Mouse (Mus musculus) heart, postnatal 0 days (tissue): ENCODE measurements around the gene Slamf8. TPM values are rescaled to one million over a fixed set of nuclear protein-coding genes. Genes with fewer than 3 reads are reported as not detected.

Source experiments
- ATAC-seq: fragments of 200-750 bp; cut with Nextera tagmentation; 2 replicates; pipeline ENCODE4 v1.8.0; 2017; ENCODE audit warnings: low read depth, moderate number of reproducible peaks, moderate library complexity; ENCODE audit not compliant: insufficient read depth
- DNase-seq: peaks from one replicate; pipeline ENCODE4 v3.0.0-alpha.2; 2016; ENCODE audit warnings: low spot score
- H3K27ac ChIP-seq: fragments of 300-500 bp; sonication (generic); 2 replicates; pipeline ENCODE4 v1.5.1; 2014; ENCODE audit warnings: low read depth, mild to moderate bottlenecking
- H3K27me3 ChIP-seq: fragments of 300-500 bp; sonication (generic); 2 replicates; pipeline ENCODE4 v1.6.1; 2014; ENCODE audit warnings: low read length, mixed read lengths; ENCODE audit not compliant: control insufficient read depth, insufficient read depth
- H3K36me3 ChIP-seq: fragments of 300-500 bp; sonication (generic); replicated peaks from 2 replicates; pipeline ENCODE4 v1.6.1; 2014; ENCODE audit warnings: low read length, mixed read lengths; ENCODE audit not compliant: control insufficient read depth, insufficient read depth
- H3K4me1 ChIP-seq: fragments of 300-500 bp; sonication (generic); 2 replicates; pipeline ENCODE4 v1.6.1; 2014; ENCODE audit warnings: antibody characterized with exemption; ENCODE audit not compliant: control insufficient read depth, insufficient read depth
- H3K4me2 ChIP-seq: fragments of 300-500 bp; sonication (generic); 2 replicates; pipeline ENCODE4 v1.6.1; 2014; ENCODE audit warnings: low read depth, mild to moderate bottlenecking, low read length, moderate library complexity
- H3K4me3 ChIP-seq: fragments of 300-500 bp; sonication (generic); 2 replicates; pipeline ENCODE4 v1.5.1; 2014; ENCODE audit warnings: low read depth, low read length
- H3K9ac ChIP-seq: fragments of 300-500 bp; sonication (generic); replicated peaks from 2 replicates; pipeline ENCODE4 v1.6.1; 2014; ENCODE audit warnings: low read depth, low read length, mixed read lengths
- H3K9me3 ChIP-seq: fragments of 300-500 bp; sonication (generic); replicated peaks from 2 replicates; pipeline ENCODE4 v1.6.1; 2016; ENCODE audit warnings: low read length; ENCODE audit not compliant: control insufficient read depth
- CTCF ChIP-seq: IDR thresholded peaks from 2 replicates; pipeline ENCODE4 v1.5.1; 2016; ENCODE audit warnings: antibody characterized with exemption, control low read depth, low read depth
- EP300 ChIP-seq: IDR thresholded peaks from 2 replicates; pipeline ENCODE4 v1.6.1; 2016; ENCODE audit warnings: antibody characterized with exemption, low read depth
- WGBS: fragments of 180-500 bp; shearing (Covaris S2); extraction: QIAGEN DNeasy Blood & Tissue Kit; methylation state at CpG from one replicate; pipeline ENCODE4 v1.1.7; 2014; 5-methylcytosine and 5-hydroxymethylcytosine counted together
- polyA plus RNA-seq: library from polyadenylated mRNA; unstranded; fragments of >200 nt; fragmentation: Nextera tagmentation; extraction: Ambion mirVana; gene quantifications from 2 replicates; pipeline ENCODE4 v1.2.1, GENCODE M21; 2015
- total RNA-seq: library from RNA; depleted of rRNA; stranded (reverse); fragments of >200 nt; gene quantifications from 2 replicates; pipeline ENCODE4 v1.2.3, GENCODE M21; 2014; ENCODE audit warnings: low replicate concordance

Gene Slamf8
- total and polyA plus RNA-seq, 2 experiments from 2014 or later = not detected

DNA sequence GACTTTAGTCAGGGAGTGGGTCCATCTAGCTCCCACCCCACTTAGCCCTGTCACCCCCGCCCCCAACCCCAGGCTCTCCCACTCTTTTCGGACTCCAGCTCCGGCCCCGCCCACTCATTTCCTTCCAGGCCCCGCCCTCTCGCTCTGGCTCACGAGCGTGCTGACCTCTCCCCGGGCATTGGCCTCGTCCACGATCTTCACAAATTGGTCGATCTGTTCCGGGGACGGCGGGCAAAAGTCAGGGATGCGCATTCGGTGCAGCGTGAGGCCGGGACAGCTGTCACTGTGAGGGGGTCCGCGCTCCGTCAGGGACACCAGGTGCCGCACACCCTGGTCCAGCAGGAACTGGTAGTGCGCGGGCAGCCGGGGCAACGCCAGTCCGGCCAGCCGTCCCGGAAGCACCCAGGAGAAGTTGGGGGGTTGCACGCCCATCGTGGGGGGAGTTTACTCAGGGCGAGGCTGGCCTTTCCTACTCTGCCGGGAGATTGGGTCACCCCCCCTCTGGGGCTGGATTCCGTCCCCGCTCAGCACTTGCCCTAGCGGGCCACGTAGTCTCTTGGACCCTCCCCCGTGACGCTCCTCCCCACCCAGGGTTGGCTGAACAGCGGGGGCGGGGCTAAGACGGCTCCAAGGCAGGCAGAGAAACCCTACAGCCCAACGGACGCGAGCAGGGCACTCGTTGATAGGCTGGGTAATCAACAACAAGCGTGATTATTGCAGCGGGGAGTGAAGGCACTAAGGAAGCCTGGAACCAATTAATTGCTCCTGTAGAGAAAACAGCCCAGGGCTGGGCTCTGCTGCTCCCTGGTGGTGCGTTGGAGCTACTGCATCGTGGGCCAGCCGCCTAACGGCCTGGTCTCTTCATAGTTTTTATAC lies 42.3 kb upstream of the Slamf8 start, which contains the start of gene Dusp23:
TSS of gene Dusp23 (minus strand) at position 512 of the 876 bp plus-strand sequence.
- Histone ChIP-seq H3K36me3 (no peaks in the 10 kb centered on the region), H3K27me3 (no peaks in the 10 kb centered on the region), H3K9me3 (no peaks in the 10 kb centered on the region), H3K9ac (peak within 1 kb of the TSS; percentile 75), H3K27ac (peak within 1 kb of the TSS; percentile 94), H3K4me2 (peak within 1 kb of the TSS; percentile 90), H3K4me3 (peak within 1 kb of the TSS; percentile 70), H3K4me1 (no peaks in the 10 kb centered on the region)
- peak; percentile 91 for TF ChIP-seq CTCF
- TF ChIP-seq EP300 = peak; percentile 61; the same call in 1 of the 2 replicates
- ATAC-seq (peak; percentile 99), DNase-seq (peak; percentile 97)
- WGBS = under 1% methylated on average over 53 of the region's 53 CpGs

DNA sequence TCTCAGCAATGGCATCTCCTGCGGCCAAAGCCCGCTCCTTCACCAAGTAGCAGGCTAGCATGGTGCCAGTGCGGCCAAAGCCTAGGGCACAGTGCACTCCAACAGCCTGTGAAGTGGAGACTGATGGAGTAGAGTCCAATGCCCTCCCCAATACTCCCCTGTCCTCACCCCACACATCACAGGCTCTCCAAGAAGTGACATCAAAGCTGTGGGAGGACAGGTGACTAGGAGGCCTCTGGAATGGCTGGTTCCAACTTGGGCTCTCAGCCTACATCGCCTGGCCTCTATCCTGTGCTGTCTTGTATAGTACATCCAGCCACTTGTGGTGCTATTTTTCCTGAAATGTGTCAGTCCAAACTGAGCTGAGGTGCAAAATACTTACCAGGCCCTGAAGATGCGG lies 41.4 kb upstream of the Slamf8 start:
- 88% methylated on average over 5 of the region's 5 CpGs for WGBS
- Histone ChIP-seq H3K4me1 (no peaks in the 10 kb centered on the region), H3K27me3 (no peaks in the 10 kb centered on the region), H3K4me2 (no peak overlapping the region), H3K27ac (no peak overlapping the region), H3K4me3 (no peak overlapping the region; the same call in 1 of the 2 replicates), H3K36me3 (no peaks in the 10 kb centered on the region), H3K9ac (no peak overlapping the region), H3K9me3 (no peaks in the 10 kb centered on the region)
- no peak for TF ChIP-seq EP300
- TF ChIP-seq CTCF = no peak
- ATAC-seq (no peak), DNase-seq (no peak)

GRCm38 (mm10) chr1:172629831-172630230 lies 39.5 kb upstream of the Slamf8 start:
- no peaks in the 10 kb centered on the region for H3K9me3 ChIP-seq
- ATAC-seq (no peak), DNase-seq (no peak)
- H3K9ac ChIP-seq = no peak overlapping the region
- WGBS = 60% methylated on average over 7 of the region's 7 CpGs
- H3K4me2 ChIP-seq = no peak overlapping the region
- H3K27me3 ChIP-seq = no peaks in the 10 kb centered on the region
- H3K36me3 ChIP-seq = no peaks in the 10 kb centered on the region
- no peak overlapping the region for H3K4me3 ChIP-seq
- TF ChIP-seq EP300 (no peak), CTCF (no peak)
- H3K27ac ChIP-seq = no peak overlapping the region
- no peaks in the 10 kb centered on the region for H3K4me1 ChIP-seq

GRCm38 (mm10) chr1:172626306-172626705 lies 35.9 kb upstream of the Slamf8 start:
- no peak for DNase-seq
- no peaks in the 10 kb centered on the region for H3K4me1 ChIP-seq
- H3K27me3 ChIP-seq = no peaks in the 10 kb centered on the region
- H3K4me2 ChIP-seq = no peak overlapping the region
- WGBS = 92% methylated on average over 3 of the region's 3 CpGs
- TF ChIP-seq EP300 (no peak), CTCF (no peak)
- no peaks in the 10 kb centered on the region for H3K36me3 ChIP-seq
- no peak for ATAC-seq
- no peak overlapping the region for H3K27ac ChIP-seq
- H3K9me3 ChIP-seq = no peaks in the 10 kb centered on the region
- H3K4me3 ChIP-seq = no peak overlapping the region
- no peak overlapping the region for H3K9ac ChIP-seq

DNA sequence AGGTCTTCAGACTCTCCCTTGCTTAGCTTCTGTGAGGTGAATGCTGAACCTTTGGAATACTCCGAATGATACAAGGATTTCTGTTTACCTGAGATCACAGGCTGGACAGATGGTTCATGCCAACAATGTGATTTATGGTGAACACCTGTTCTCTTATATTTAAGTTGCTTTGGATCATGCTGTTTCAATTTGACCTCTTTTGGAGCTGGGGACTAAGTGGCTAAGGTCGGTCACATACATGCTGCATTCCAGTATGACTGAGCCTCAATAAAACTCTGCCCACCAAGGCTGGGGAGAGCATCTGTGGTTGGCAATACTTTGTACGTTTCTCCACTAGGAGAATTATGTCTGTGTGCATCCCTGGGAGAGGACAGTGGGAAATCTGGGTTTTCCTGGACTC lies 33.7 kb upstream of the Slamf8 start:
- 85% methylated on average over 3 of the region's 3 CpGs for WGBS
- Histone ChIP-seq H3K27me3 (no peaks in the 10 kb centered on the region), H3K4me3 (no peak overlapping the region), H3K9ac (no peak overlapping the region), H3K4me2 (no peak overlapping the region), H3K27ac (no peak overlapping the region), H3K36me3 (no peaks in the 10 kb centered on the region), H3K9me3 (no peaks in the 10 kb centered on the region), H3K4me1 (no peaks in the 10 kb centered on the region)
- DNase-seq (no peak), ATAC-seq (no peak)
- no peak for TF ChIP-seq EP300
- TF ChIP-seq CTCF = no peak
